Mouse (Mus musculus) thymus, postnatal 14 days (tissue): ENCODE measurements at regions not wholly inside any gene's neighbourhood (a gene's known extent, or its start where the extent isn't known, plus 50 kb on each side); places are given as distances from the start of the nearest gene placed in this dataset.

Source experiments
- DNase-seq: peaks from one replicate; pipeline ENCODE4 v3.0.0; 2021

DNA sequence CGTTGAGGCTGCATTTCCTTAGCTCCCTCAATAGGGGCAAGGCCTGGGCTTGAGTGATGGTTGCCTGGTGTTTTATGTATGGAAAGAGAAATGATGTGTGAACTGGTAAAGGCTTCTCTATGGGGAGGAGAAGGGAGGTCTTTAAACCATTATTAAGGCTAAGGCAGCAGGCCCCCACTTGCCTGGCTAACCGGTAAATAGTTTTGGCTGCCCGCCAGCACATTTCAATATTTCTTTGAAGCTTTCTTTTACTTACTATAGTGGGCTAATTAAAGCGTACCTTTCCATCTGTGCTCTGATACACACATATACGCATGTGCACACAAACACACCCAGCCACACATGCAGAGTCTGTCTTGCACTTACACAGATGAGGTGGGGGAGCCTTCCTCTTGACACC, 123.9 kb upstream of the Slc35b3 start:
- DNase-seq = no peak

DNA sequence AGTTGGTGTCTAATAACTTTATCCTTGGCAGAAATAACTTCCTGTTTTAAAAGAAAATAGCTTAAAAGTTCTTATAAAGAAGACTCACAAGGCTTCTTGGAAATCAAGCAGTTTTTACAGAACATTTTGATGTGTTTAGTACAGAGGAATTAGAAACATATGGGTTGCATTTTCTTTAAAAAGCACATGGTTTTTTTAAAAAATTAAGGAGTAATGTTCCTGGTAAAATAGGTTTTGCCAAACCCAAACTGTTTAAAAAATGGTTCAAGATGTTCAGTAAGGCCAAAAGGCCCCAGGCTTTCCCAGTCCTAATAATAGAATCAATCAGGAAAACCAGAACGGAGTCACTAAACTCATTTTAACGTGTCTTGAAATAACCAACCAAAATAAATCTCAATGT, 113.5 kb upstream of the Slc35b3 start:
- no peak for DNase-seq

DNA sequence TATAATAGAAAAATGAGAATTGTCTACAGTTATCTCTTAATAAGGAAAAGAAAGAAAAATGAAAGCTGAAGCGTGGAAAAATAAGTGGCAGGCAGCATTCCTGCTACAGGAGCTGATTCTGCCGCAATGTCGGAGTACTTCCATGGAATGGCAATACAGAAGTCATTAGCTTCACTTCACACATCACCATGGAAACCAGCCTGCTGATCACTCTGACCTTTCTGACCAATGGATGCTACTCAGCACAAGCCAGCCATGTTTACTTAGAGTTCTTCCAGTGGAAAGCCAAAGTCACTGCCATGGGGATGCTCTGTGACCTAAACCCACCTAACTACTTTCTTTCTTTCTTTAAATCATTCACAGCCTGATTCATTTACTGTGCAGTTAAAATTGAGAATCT, 71.6 kb upstream of the Slc35b3 start:
- DNase-seq = no peak

GRCm38 (mm10) chr13:39020168-39020567, 59.5 kb upstream of the Slc35b3 start:
- no peak for DNase-seq

GRCm38 (mm10) chr13:39011696-39012095, 51.0 kb upstream of the Slc35b3 start:
- DNase-seq = peak; percentile 65
